Mouse (Mus musculus) midbrain, postnatal 0 days (tissue): Measurements from ENCODE around the gene Dctpp1. TPM values are rescaled to one million over a fixed set of nuclear protein-coding genes. Genes with fewer than 3 reads are reported as not detected.

Experiments used
- ATAC-seq: fragments of 200-750 bp; cut with Nextera tagmentation; 2 replicates; pipeline ENCODE4 v1.8.0; 2017; ENCODE audit warnings: moderate number of reproducible peaks, mild to moderate bottlenecking, moderate TSS enrichment, moderate library complexity; ENCODE audit not compliant: low FRiP score
- DNase-seq: peaks from one replicate; pipeline ENCODE4 v3.0.0-alpha.2; 2015; ENCODE audit warnings: low spot score
- H3K27ac ChIP-seq: fragments of 300-500 bp; sonication (generic); 2 replicates; pipeline ENCODE4 v1.5.1; 2014; ENCODE audit warnings: low read depth, mild to moderate bottlenecking, low read length, mixed read lengths
- H3K27me3 ChIP-seq: fragments of 300-500 bp; sonication (generic); 2 replicates; pipeline ENCODE4 v1.6.1; 2014; ENCODE audit warnings: low read length, control low read depth, mixed read lengths; ENCODE audit not compliant: insufficient read depth
- H3K36me3 ChIP-seq: fragments of 300-500 bp; sonication (generic); 2 replicates; pipeline ENCODE4 v1.6.1; 2014; ENCODE audit warnings: low read length, control low read depth, mixed read lengths; ENCODE audit not compliant: insufficient read depth
- H3K4me1 ChIP-seq: fragments of 300-500 bp; sonication (generic); 2 replicates; pipeline ENCODE4 v1.6.1; 2014; ENCODE audit warnings: mild to moderate bottlenecking, control low read depth, antibody characterized with exemption, low read length, mixed read lengths; ENCODE audit not compliant: insufficient read depth
- H3K4me2 ChIP-seq: fragments of 300-500 bp; sonication (generic); 2 replicates; pipeline ENCODE4 v1.6.1; 2014; ENCODE audit warnings: low read depth, mild to moderate bottlenecking, low read length, mixed read lengths; ENCODE audit not compliant: poor library complexity, severe bottlenecking
- H3K4me3 ChIP-seq: fragments of 300-500 bp; sonication (generic); 2 replicates; pipeline ENCODE4 v1.5.1; 2014; ENCODE audit warnings: low read depth, mild to moderate bottlenecking, low read length, moderate library complexity
- H3K9ac ChIP-seq: fragments of 300-500 bp; sonication (generic); replicated peaks from 2 replicates; pipeline ENCODE4 v1.6.1; 2014; ENCODE audit warnings: mild to moderate bottlenecking, low read length, moderate library complexity, mixed read lengths; ENCODE audit not compliant: poor library complexity, severe bottlenecking
- H3K9me3 ChIP-seq: fragments of 300-500 bp; sonication (generic); 2 replicates; pipeline ENCODE4 v1.6.1; 2016; ENCODE audit warnings: low read length, control low read depth
- CTCF ChIP-seq: IDR thresholded peaks from 2 replicates; pipeline ENCODE4 v1.5.1; 2016; ENCODE audit warnings: antibody characterized with exemption, mild to moderate bottlenecking
- WGBS: fragments of 180-500 bp; shearing (Covaris S2); extraction: QIAGEN DNeasy Blood & Tissue Kit; methylation state at CpG from one replicate; pipeline ENCODE4 v1.1.7; 2014; 5-methylcytosine and 5-hydroxymethylcytosine counted together
- polyA plus RNA-seq: library from polyadenylated mRNA; unstranded; fragments of >200 nt; fragmentation: Nextera tagmentation; extraction: Ambion mirVana; gene quantifications from 2 replicates; pipeline ENCODE4 v1.2.1, GENCODE M21; 2015
- total RNA-seq: library from RNA; depleted of rRNA; stranded (reverse); fragments of >200 nt; gene quantifications from 2 replicates; pipeline ENCODE4 v1.2.3, GENCODE M21; 2014

Dctpp1 gene
- total and polyA plus RNA-seq, 2 experiments from 2014 or later: 92.2 to 120 TPM

DNA sequence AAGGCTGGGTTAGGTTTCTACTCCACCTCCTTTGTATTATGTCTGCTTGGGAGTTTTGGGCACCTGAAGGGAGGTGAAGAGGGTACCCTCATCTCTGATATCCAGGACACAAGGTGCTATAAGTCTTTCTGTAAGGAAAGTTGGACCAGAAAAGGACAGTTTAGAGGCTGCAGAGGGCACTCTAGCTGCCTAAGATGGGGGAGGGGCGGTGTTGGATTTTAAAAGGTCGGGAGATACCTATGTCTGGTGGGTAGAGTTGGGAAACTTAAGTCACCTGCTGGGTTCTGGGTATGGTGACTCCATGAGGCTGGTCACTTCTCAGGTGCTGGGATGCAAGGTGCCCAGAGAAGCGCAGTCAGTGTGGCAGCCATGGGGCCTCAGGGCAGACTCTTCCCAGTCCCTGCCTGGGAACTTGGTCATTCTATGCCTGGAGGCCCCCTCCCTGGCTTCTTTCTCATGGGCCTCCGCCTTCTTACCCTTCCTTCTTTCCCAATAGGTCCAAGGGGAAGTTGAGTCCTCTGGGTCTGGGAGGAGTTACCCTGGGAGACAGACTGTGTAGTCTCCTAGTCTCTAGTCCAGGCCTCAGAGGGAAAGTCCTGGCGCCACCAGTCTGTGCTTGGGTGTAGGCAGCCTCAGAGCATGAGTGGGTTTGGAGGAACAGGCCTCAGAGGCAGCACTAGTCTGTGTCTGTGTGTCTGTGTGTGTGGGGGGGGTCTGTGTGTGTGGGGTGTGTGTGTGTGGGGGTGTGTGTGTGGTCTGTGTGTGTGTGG is 36.5 kb upstream of the Dctpp1 start:
- H3K9me3 ChIP-seq: no peaks in the 10 kb centered on the region
- 86% methylated on average over 5 of the region's 5 CpGs for WGBS
- H3K4me1 ChIP-seq: no peaks in the 10 kb centered on the region
- DNase-seq (no peak), ATAC-seq (no peak)
- H3K4me2 ChIP-seq: no peak overlapping the region
- no peak overlapping the region for H3K9ac ChIP-seq
- no peak overlapping the region for H3K27ac ChIP-seq
- H3K36me3 ChIP-seq: no peaks in the 10 kb centered on the region
- TF ChIP-seq CTCF: no peak
- no peak overlapping the region for H3K4me3 ChIP-seq
- H3K27me3 ChIP-seq: no peaks in the 10 kb centered on the region

DNA sequence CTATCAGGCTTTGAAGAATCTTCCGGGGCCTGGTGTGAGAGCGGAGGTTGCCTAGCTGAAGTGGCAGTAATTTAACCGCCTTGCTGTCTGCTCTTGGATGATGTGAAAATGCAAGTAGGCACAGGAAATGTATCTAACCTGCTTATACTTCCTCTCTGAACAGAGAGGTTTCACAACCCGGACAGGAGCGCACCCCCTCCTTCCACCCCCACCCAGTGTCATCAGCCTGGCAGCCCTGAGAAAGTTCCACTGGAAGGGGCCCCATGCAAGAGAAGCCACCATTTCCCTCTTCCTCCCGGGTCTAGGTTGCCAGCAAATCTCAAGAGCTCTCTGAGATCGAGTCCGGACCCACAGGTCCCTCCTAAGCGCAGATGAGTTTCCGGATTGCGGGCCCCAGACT is 35.6 kb upstream of the Dctpp1 start, which contains the start of gene Itgal:
Itgal (plus strand) TSS at position 163 of the 400 bp plus-strand sequence.
- WGBS: 91% methylated on average over 11 of the region's 11 CpGs
- no peaks in the 10 kb centered on the region for H3K4me1 ChIP-seq
- no peak for ATAC-seq

DNA sequence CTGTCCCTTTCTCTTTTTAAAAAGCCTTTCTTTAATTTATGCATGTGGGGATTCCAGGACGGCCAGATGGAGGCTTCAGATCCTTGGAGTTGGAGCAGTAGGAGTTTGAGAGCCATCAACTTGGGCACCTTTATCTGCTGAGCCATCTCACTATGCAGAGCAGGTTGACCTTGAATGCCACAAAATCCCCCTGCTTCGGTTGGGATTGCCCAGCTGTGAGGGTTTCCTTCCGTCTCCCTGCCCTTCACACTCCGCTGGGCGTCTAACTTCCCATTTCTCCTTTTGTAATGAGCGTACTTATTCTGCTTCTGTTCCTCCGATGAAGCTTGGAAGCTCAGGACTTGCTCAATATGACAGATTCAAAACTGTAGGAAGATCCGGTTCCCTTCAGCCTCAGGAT is 29.6 kb upstream of the Dctpp1 start:
- DNase-seq (no peak), ATAC-seq (no peak)
- no peak overlapping the region for H3K4me2 ChIP-seq
- no peak for TF ChIP-seq CTCF
- 50% methylated on average over 8 of the region's 8 CpGs for WGBS
- no peak overlapping the region for H3K4me3 ChIP-seq
- H3K9me3 ChIP-seq: no peaks in the 10 kb centered on the region
- H3K9ac ChIP-seq: no peak overlapping the region
- no peaks in the 10 kb centered on the region for H3K36me3 ChIP-seq
- H3K4me1 ChIP-seq: no peaks in the 10 kb centered on the region
- H3K27ac ChIP-seq: no peak overlapping the region
- no peaks in the 10 kb centered on the region for H3K27me3 ChIP-seq

More for the DNA sequence above, 35.6 kb upstream of the Dctpp1 start, which contains the start of gene Itgal:
- Histone ChIP-seq H3K4me3 (no peak within 1 kb of the TSS), H3K4me2 (no peak within 1 kb of the TSS), H3K27ac (no peak within 1 kb of the TSS), H3K9ac (no peak within 1 kb of the TSS), H3K36me3 (no peaks in the 10 kb centered on the region), H3K27me3 (no peaks in the 10 kb centered on the region), H3K9me3 (no peaks in the 10 kb centered on the region)
- no peak for TF ChIP-seq CTCF
- no peak for DNase-seq

DNA sequence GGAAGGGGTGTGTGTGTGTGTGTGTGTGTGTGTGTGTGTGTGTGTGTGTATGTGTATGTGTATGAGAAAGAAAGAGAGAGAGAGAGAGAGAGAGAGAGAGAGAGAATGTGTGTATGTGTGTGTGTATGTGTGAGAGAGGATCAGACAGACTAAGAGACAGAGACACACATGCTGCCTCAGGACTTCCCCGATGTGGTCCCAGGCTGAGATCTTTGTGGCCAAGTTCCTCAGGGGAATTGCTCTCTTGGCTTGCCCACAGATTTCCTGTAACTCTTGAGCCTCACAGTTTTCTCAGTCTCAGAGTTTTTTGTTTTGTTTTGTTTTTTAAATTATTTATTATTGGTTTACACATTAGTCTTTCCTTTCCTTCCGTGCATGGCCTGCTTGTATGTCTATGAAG is 28.8 kb upstream of the Dctpp1 start:
- H3K27me3 ChIP-seq: no peaks in the 10 kb centered on the region
- ATAC-seq: no peak
- no peak overlapping the region for H3K9ac ChIP-seq
- no peak for DNase-seq
- no peaks in the 10 kb centered on the region for H3K9me3 ChIP-seq
- WGBS: 88% methylated on average over 2 of the region's 2 CpGs
- H3K27ac ChIP-seq: no peak overlapping the region
- H3K36me3 ChIP-seq: no peaks in the 10 kb centered on the region
- no peak for TF ChIP-seq CTCF
- no peak overlapping the region for H3K4me3 ChIP-seq
- no peak overlapping the region for H3K4me2 ChIP-seq
- H3K4me1 ChIP-seq: no peaks in the 10 kb centered on the region

DNA sequence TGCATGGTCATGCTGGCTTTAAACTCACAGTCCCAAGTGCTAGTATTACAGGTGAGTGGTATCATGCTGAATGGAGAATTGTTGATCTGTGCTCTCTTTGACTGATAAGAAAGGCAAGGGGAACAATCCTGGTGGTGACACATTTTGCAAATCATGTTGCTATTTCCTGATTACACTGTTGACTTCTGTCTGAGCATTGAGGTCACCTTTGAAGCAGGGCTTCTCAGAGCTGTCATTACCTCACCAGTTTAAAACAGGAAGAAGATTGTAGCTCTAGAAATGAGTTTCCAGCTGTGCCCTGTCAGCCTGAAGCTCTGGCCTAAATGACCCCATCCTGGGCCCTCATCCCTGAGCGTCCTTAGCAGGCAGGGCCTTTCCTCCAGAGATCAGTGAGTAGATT is 27.4 kb upstream of the Dctpp1 start:
- no peaks in the 10 kb centered on the region for H3K27me3 ChIP-seq
- no peaks in the 10 kb centered on the region for H3K36me3 ChIP-seq
- H3K9ac ChIP-seq: no peak overlapping the region
- WGBS: 81% methylated on average over 1 of the region's 1 CpGs
- no peak overlapping the region for H3K4me2 ChIP-seq
- DNase-seq: no peak
- no peaks in the 10 kb centered on the region for H3K9me3 ChIP-seq
- H3K4me1 ChIP-seq: no peaks in the 10 kb centered on the region
- no peak overlapping the region for H3K4me3 ChIP-seq
- ATAC-seq: no peak
- no peak for TF ChIP-seq CTCF
- H3K27ac ChIP-seq: no peak overlapping the region

DNA sequence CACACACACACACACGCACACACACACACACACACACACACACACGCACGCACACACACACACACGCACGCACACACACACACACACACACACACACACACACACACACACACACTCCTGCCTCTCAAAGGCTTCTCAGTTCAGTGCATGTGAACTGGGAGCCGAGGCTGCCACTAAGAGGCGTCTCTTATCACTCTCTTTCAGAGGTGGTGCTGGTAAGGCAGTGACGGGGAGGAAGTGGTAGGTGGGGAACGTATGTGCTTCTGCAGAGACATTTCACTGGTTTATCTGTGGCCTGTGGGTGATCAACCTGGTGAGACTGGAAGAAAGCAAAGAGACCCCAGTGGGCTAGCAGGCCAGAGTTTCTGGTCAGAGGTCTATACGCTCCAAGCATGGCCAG is 24.6 kb upstream of the Dctpp1 start:
- no peak overlapping the region for H3K4me3 ChIP-seq
- H3K4me2 ChIP-seq: no peak overlapping the region
- H3K36me3 ChIP-seq: no peaks in the 10 kb centered on the region
- TF ChIP-seq CTCF: no peak
- DNase-seq (no peak), ATAC-seq (no peak)
- no peaks in the 10 kb centered on the region for H3K9me3 ChIP-seq
- no peak overlapping the region for H3K9ac ChIP-seq
- no peaks in the 10 kb centered on the region for H3K4me1 ChIP-seq
- WGBS: 88% methylated on average over 6 of the region's 10 CpGs
- H3K27ac ChIP-seq: no peak overlapping the region
- H3K27me3 ChIP-seq: no peaks in the 10 kb centered on the region
